In the genomic region with DNA sequence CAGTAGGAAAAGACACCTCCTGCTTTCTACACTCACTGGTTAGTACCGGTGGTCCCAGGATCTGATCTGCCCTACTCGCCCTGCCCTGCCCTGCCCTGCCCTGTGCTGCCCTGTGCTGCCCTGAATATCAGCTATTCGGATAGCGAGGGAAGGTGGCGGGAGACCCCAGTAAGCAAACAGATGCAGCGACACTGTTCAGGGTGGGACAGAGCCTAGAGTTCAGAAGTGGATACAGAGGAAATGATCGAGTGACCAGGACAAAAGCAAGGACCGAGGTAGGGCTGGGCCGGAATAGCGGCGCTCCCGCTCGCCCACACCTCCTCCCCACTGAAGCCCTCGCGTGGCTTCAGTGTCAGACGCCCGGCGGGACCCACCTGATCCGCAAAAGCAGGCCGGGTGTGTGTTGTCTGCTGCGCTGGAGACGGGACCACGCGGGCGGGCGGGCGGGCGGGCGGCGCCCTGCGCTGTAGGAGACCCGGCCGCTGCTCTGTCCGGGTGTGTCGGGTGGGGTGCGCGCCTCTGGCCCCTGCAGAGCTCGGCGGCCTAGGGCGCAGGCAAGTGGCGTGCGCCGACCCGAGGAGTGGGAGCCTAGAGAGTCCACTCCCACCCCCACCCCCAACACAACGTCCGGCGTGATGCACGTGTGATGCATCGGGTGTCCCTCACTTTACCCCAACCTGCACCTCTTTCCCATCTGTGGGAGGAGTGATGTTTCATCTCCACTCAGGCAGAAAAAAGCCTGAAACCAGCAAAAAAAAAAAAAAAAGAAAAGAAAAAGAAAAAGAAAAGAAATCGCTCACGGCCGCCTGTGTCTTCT, we compare ENCODE assay signal across 8 mouse cellular contexts. TPM values are rescaled to one million over a fixed set of nuclear protein-coding genes. Genes with fewer than 3 reads are reported as not detected.
DNase-seq lines count a peak whose midpoint lies in the region; ATAC-seq and TF ChIP-seq lines count a peak whose summit lies in the region.

No protein-coding gene starts in this region.

- H3K27me3 ChIP-seq in liver, embryonic 14.5 days (ENCODE audit: control insufficient read depth, insufficient read depth, low read length): no peaks in the 10 kb centered on the region

- peak; percentile 51 for DNase-seq in thymus, postnatal 14 days
- DNase-seq in thymus, postnatal 10 days (ENCODE audit: low spot score in 2 of 2): no peak
- peak; percentile 66 for DNase-seq in embryo, embryonic 9.5 days (ENCODE audit: extremely low spot score)
- peak; percentile 55 for DNase-seq in heart, postnatal 4 days
- no peak for DNase-seq in liver, embryonic 14.5 days (ENCODE audit: low read depth in 3 of 3, low spot score in 3 of 3)
- peak; percentile 60 for DNase-seq in retina, postnatal 1 day
- no peak for DNase-seq in layer of hippocampus, adult 8-10 months (ENCODE audit: low spot score in 2 of 2)
- no peak for DNase-seq in ovary, adult 18-20 months (ENCODE audit: low spot score)

- no peak; the same call in 1 of the 2 replicates for TF ChIP-seq CTCF in liver, embryonic 14.5 days (IDR thresholded peaks at IDR 0.05; ENCODE audit: low read depth)

- peaks cover 29 to 31% of the 10 kb centered on the region in 2 experiments for H3K4me1 ChIP-seq in liver, embryonic 14.5 days (replicated peaks; ENCODE audit: control insufficient read depth in 2 of 2, insufficient read depth in 2 of 2, low read length in 1 of 2)

- peak; percentile 64 for ATAC-seq in liver, embryonic 14.5 days (ENCODE audit: insufficient read depth)

- peak overlapping the region; percentile 67 for H3K9ac ChIP-seq in liver, embryonic 14.5 days (replicated peaks)

- no peak for TF ChIP-seq EP300 in liver, embryonic 14.5 days (IDR thresholded peaks at IDR 0.05; ENCODE audit: low read depth)

- peak overlapping the region; percentile 73 for H3K27ac ChIP-seq in liver, embryonic 14.5 days

- under 1% methylated on average over 51 of the region's 52 CpGs for WGBS in liver, embryonic 14.5 days (ENCODE audit: insufficient replicate concordance)

- peak overlapping the region; percentile 83 for H3K4me2 ChIP-seq in liver, embryonic 14.5 days (ENCODE audit: low read depth)

- H3K4me3 ChIP-seq in liver, embryonic 14.5 days (ENCODE audit: insufficient read depth in 1 of 2, low read depth in 2 of 2, low read length in 2 of 2): peak overlapping the region; percentile 67 to 71

- H3K36me3 ChIP-seq in liver, embryonic 14.5 days (replicated peaks; ENCODE audit: control insufficient read depth, insufficient read depth, low read depth): no peaks in the 10 kb centered on the region

- H3K9me3 ChIP-seq in liver, embryonic 14.5 days (ENCODE audit: control insufficient read depth, low read length): no peaks in the 10 kb centered on the region

RNA-seq across cellular contexts. Expression of a gene that starts 0.9 kb away (rescaled TPM):
- total RNA-seq in heart, postnatal 4 days (2021): 10 to 100 TPM; 21.5 to 22.3 TPM
- polyA plus RNA-seq in liver, embryonic 14.5 days (2012; rRNA removed): 4.4 and 6.3 TPM in 2 replicates
- polyA plus RNA-seq in liver, embryonic 14.5 days (2014; fragmentation: Nextera tagmentation; extraction: Ambion mirVana): 7.0 and 7.6 TPM in 2 replicates
- 10 to 100 TPM in 2 of 4 experiments, 1 to 10 TPM in 2; 2.6 to 16.0 (median 6.7) TPM for total RNA-seq in layer of hippocampus, adult 8-10 months (2022)

Comparison
In these comparisons a context has a peak if more than half of its experiments do, and no peak if none do; other contexts are left out.
1. DNase-seq: peak in thymus, postnatal 14 days (single experiment), embryo, embryonic 9.5 days (single experiment), heart, postnatal 4 days (single experiment) and retina, postnatal 1 day (single experiment); none in thymus, postnatal 10 days (0 of 2), liver, embryonic 14.5 days (0 of 3), layer of hippocampus, adult 8-10 months (0 of 2) and ovary, adult 18-20 months (single experiment).